Mouse (Mus musculus): ENCODE data around the gene Dnmt1.

- TF ChIP-seq POLR2A (IDR thresholded peaks at IDR 0.05; ENCODE audit: insufficient read depth, low read depth, low read length) (peak; percentile 72), CTCF (IDR thresholded peaks at IDR 0.05) (no peak; the same call in 1 of the 2 replicates)
Observed at GRCm38 (mm10) chr9:20898511-20899073, 61.1 kb downstream of the Dnmt1 start, which contains the start of gene Eif3g.

Measured in heart, adult 2 months (tissue).